Mouse (Mus musculus) hindbrain, embryonic 15.5 days (tissue): ENCODE measurements around the gene Il25. TPM values are rescaled to one million over a fixed set of nuclear protein-coding genes. Genes with fewer than 3 reads are reported as not detected.

Source experiments
- ATAC-seq: fragments of 200-750 bp; cut with Nextera tagmentation; 2 replicates; pipeline ENCODE4 v1.8.0; 2017; ENCODE audit warnings: low read depth, moderate number of reproducible peaks, moderate TSS enrichment; ENCODE audit not compliant: low FRiP score
- H3K27ac ChIP-seq: fragments of 300-500 bp; sonication (generic); replicated peaks from 2 replicates; pipeline ENCODE4 v1.5.1; 2015; ENCODE audit warnings: mild to moderate bottlenecking, inconsistent platforms
- H3K27me3 ChIP-seq: fragments of 300-500 bp; sonication (generic); 2 replicates; pipeline ENCODE4 v1.6.1; 2015; ENCODE audit warnings: control low read depth, inconsistent platforms
- H3K36me3 ChIP-seq: fragments of 300-500 bp; sonication (generic); 2 replicates; pipeline ENCODE4 v1.6.1; 2015; ENCODE audit warnings: control low read depth, inconsistent platforms
- H3K4me1 ChIP-seq: fragments of 300-500 bp; sonication (generic); replicated peaks from 2 replicates; pipeline ENCODE4 v1.6.1; 2015; ENCODE audit warnings: control low read depth, inconsistent platforms
- H3K4me2 ChIP-seq: fragments of 300-500 bp; sonication (generic); 2 replicates; pipeline ENCODE4 v1.6.1; 2015; ENCODE audit warnings: moderate library complexity, mild to moderate bottlenecking, inconsistent platforms
- H3K4me3 ChIP-seq: fragments of 300-500 bp; sonication (generic); 2 replicates; pipeline ENCODE4 v1.5.1; 2015; ENCODE audit warnings: mild to moderate bottlenecking, inconsistent platforms
- H3K9ac ChIP-seq: fragments of 300-500 bp; sonication (generic); 2 replicates; pipeline ENCODE4 v1.6.1; 2015; ENCODE audit warnings: inconsistent platforms
- H3K9me3 ChIP-seq: fragments of 300-500 bp; sonication (generic); 2 replicates; pipeline ENCODE4 v1.6.1; 2016; ENCODE audit warnings: control low read depth, inconsistent platforms
- WGBS: fragments of 180-500 bp; shearing (Covaris S2); methylation state at CpG from one replicate; pipeline ENCODE4 v1.1.7; 2015; 5-methylcytosine and 5-hydroxymethylcytosine counted together
- polyA plus RNA-seq: library from polyadenylated mRNA; unstranded; fragments of >200 nt; fragmentation: Nextera tagmentation; extraction: Ambion mirVana; gene quantifications from 2 replicates; pipeline ENCODE4 v1.2.1, GENCODE M21; 2015

Il25 gene
- polyA plus RNA-seq, 1 experiment from 2014 or later, result 0.70 TPM

- 27% methylated on average over 2 of the region's 2 CpGs for WGBS
- no peak overlapping the region for H3K27ac ChIP-seq
- H3K9me3 ChIP-seq, result no peaks in the 10 kb centered on the region
- no peak overlapping the region for H3K9ac ChIP-seq
- ATAC-seq, result no peak
- H3K4me2 ChIP-seq, result no peak overlapping the region
- H3K36me3 ChIP-seq, result no peaks in the 10 kb centered on the region
- no peaks in the 10 kb centered on the region for H3K27me3 ChIP-seq
- H3K4me1 ChIP-seq, result peaks cover 39% of the 10 kb centered on the region
- no peak overlapping the region for H3K4me3 ChIP-seq
Measured at GRCm38 (mm10) chr14:54930431-54930830, 2.1 kb upstream of the Il25 start.

GRCm38 (mm10) chr14:54935904-54936830, 3.7 kb downstream of the Il25 start, which contains the start of gene Cmtm5:
Cmtm5 (plus strand) TSS chr14:54936261.
- Histone ChIP-seq H3K27ac (peak within 1 kb of the TSS; percentile 73), H3K4me3 (no peak within 1 kb of the TSS), H3K4me2 (peak within 1 kb of the TSS; percentile 37), H3K4me1 (peaks cover 28% of the 10 kb centered on the region), H3K27me3 (no peaks in the 10 kb centered on the region), H3K9me3 (no peaks in the 10 kb centered on the region), H3K9ac (0 out of 2 replicates have a peak within 1 kb of the TSS, but pooled peaks have one; percentile 10), H3K36me3 (no peaks in the 10 kb centered on the region)
- WGBS, result 24% methylated on average over 8 of the region's 8 CpGs
- peak; percentile 67 for ATAC-seq

DNA sequence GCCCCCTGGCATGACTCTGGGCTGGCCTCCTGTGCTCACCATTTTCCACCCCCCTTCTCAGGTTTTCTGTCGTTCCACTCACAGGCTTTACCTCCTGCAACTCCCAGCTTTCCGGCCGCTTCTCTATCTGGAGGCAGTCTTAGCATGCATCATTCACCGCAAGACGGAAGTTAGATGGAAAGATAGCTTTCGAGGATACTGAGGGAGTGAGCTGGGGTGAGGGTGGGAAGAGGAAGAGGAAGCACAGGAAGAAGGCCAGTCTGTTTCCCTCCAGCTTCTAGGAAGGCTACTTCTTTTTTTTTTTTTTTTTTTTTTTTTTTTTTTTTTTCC, 4.3 kb downstream of the Il25 start:
- no peak overlapping the region for H3K4me3 ChIP-seq
- 0 out of 2 replicates have a peak overlapping the region, but pooled peaks have one; percentile 10 for H3K9ac ChIP-seq
- 53% methylated on average over 6 of the region's 6 CpGs for WGBS
- no peaks in the 10 kb centered on the region for H3K9me3 ChIP-seq
- H3K27me3 ChIP-seq, result no peaks in the 10 kb centered on the region
- H3K36me3 ChIP-seq, result no peaks in the 10 kb centered on the region
- H3K4me1 ChIP-seq, result peaks cover 28% of the 10 kb centered on the region
- H3K27ac ChIP-seq, result peak overlapping the region; percentile 73
- no peak for ATAC-seq
- H3K4me2 ChIP-seq, result peak overlapping the region; percentile 37

DNA sequence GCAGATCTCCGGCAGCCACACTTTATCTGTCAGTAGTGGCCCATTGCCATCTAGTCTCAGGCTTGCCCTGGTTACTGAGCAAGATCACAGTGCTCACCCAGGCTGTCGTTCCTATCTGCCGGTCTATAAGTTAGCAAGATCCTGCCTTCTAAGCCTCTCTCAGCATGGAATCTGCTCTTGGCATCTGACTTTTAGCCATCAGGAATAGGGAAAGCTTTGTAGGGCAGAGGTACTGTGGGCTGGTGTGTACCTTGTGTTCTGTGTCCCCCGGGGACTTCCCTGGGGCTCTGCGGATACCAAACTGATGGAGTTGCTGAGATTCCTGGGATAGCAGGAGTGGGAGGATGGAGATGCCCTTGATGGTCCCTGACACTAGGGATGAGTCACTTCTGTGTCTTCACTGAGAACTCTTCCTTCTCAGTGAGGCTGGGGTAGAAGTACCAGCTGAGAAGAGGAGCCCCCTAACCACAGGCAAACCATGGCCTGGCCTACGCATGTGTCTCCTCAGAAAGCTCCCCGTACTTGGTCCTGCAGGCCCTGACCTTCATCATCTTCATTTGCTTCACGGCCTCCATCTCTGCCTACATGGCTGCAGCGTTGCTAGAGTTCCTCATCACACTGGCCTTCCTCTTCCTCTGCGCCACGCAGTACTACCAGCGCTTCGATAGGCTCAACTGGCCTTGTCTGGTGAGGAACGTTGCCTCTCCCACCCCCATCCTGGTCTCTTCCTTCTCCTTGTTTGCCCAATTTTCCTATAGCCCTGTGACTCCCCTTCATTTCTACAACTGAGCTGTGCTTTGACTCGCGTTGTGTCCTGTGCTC, 5.1 kb downstream of the Il25 start:
- 91% methylated on average over 16 of the region's 16 CpGs for WGBS
- H3K27me3 ChIP-seq, result no peaks in the 10 kb centered on the region
- H3K4me2 ChIP-seq, result peak overlapping the region; percentile 6; the same call in 1 of the 2 replicates
- no peak overlapping the region for H3K9ac ChIP-seq
- H3K9me3 ChIP-seq, result no peaks in the 10 kb centered on the region
- H3K4me3 ChIP-seq, result no peak overlapping the region
- no peak overlapping the region for H3K27ac ChIP-seq
- peaks cover 28% of the 10 kb centered on the region for H3K4me1 ChIP-seq
- no peak for ATAC-seq
- no peaks in the 10 kb centered on the region for H3K36me3 ChIP-seq

DNA sequence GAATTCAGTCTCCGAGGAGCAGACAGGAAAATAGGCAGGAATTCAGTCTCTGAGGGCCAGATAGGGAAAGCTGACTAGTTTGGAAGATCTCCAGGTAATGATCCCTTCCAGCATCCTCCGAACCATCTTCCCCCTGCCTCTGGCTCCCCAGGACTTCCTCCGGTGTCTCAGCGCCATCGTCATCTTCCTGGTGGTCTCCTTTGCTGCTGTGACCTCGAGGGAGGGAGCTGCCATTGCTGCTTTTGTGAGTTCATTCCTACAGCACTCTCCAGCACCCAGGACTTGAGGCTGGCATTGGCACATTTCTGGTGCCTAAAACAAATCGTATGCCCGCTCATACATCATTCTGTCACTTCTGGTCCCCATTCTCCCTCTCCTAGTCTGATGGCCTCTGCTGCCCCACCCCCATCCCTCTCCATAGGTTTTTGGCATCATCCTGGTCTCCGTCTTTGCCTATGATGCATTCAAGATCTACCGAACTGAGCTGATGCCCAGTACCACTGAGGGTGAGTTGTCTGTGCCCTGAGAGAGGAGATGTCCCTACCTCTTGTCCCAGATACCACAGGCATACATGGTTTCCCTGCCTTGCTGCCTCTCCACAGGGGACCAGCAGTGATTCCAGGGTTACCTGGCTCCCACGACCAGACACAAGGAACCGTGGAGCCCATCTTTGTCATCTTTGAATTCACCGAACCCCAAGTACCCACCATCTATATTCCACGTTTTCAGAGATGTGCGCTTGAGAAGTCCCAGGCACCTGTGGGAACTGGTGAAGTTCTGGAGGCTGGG, 6.1 kb downstream of the Il25 start:
- Histone ChIP-seq H3K4me2 (no peak overlapping the region), H3K27me3 (no peaks in the 10 kb centered on the region), H3K4me1 (peaks cover 22% of the 10 kb centered on the region), H3K9me3 (no peaks in the 10 kb centered on the region), H3K9ac (no peak overlapping the region), H3K4me3 (no peak overlapping the region), H3K27ac (no peak overlapping the region), H3K36me3 (no peaks in the 10 kb centered on the region)
- no peak for ATAC-seq
- WGBS, result 78% methylated on average over 15 of the region's 15 CpGs

- Histone ChIP-seq H3K9me3 (no peaks in the 10 kb centered on the region), H3K36me3 (no peaks in the 10 kb centered on the region), H3K4me1 (peaks cover 22% of the 10 kb centered on the region), H3K4me3 (no peak overlapping the region), H3K27me3 (no peaks in the 10 kb centered on the region), H3K9ac (no peak overlapping the region), H3K27ac (no peak overlapping the region), H3K4me2 (no peak overlapping the region)
- ATAC-seq, result no peak
- WGBS, result 54% methylated on average over 12 of the region's 12 CpGs
Measured at GRCm38 (mm10) chr14:54939434-54940175, 7.1 kb downstream of the Il25 start.

DNA sequence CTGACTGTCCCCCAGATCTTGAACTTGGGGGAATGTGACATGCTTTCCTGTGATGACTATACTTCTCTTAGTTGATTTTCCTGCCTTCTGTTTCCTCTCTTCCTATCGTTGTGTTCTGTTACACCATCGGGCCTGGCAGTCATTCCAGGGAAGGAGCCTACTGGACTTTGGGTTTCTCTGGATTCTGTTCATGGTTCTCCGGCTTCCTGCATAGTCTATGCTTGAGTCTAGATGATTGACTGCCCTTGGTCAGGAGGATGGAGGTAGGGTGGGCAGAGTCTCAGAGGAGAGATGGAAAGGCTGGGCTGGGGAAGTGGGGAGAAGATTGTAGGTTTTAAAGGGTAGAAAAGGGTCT, 7.7 kb downstream of the Il25 start:
- H3K27me3 ChIP-seq, result no peaks in the 10 kb centered on the region
- H3K4me1 ChIP-seq, result peaks cover 20% of the 10 kb centered on the region
- no peak overlapping the region for H3K4me2 ChIP-seq
- H3K9me3 ChIP-seq, result no peaks in the 10 kb centered on the region
- H3K4me3 ChIP-seq, result no peak overlapping the region
- H3K27ac ChIP-seq, result no peak overlapping the region
- WGBS, result 88% methylated on average over 3 of the region's 3 CpGs
- ATAC-seq, result no peak
- H3K9ac ChIP-seq, result no peak overlapping the region
- H3K36me3 ChIP-seq, result no peaks in the 10 kb centered on the region

DNA sequence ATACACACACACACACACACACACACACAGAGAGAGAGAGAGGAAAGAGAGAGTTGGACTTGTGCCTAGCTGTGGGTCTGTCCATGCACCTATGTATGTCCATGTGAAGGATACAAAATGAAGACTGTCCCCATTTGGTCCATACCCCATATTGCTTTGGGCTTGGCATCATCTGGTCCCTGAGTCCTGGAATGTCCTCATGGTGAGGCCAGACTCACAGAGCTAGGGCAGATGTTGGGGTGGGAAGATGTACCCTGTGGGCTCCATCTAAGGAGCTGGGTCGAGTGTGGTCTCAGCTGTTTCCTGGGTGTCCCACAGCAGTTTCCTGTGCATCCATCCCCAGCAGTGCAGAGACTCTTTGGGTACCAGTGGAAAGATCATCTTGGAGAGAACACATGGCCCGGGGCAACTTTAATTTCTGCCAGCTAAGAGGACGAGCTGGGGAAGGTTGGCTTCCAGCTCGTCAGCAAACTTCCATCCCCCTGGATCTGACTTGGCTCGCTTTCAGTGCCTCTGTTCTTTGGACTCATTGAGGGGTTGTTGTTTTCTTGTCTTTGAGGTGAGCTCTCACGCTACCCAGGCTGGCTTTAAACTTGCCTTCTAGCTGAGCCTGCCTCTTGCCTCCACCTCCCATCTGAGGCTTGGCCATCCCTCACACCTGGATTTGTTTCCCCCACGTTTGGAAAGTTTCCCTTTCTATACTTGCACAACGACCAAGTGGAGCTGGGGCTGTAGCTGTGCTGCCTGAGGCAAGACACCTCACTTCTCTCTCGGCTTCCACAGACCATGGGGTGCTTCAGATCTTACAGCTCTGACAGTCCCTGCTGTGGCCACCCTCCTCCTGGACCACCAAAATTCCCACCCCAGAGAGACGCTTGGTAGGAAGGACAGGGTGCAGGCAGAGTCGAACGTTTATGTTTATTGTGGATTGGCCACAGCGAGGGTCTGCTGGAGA, 8.8 kb downstream of the Il25 start:
- Histone ChIP-seq H3K4me2 (no peak overlapping the region), H3K9me3 (no peaks in the 10 kb centered on the region), H3K4me1 (peaks cover 8% of the 10 kb centered on the region), H3K27ac (no peak overlapping the region), H3K36me3 (no peaks in the 10 kb centered on the region), H3K9ac (no peak overlapping the region), H3K4me3 (no peak overlapping the region), H3K27me3 (no peaks in the 10 kb centered on the region)
- WGBS, result 61% methylated on average over 13 of the region's 13 CpGs
- ATAC-seq, result no peak

GRCm38 (mm10) chr14:54942479-54942878, 10.0 kb downstream of the Il25 start:
- Histone ChIP-seq H3K27me3 (no peaks in the 10 kb centered on the region), H3K4me2 (no peak overlapping the region), H3K36me3 (no peaks in the 10 kb centered on the region), H3K9ac (no peak overlapping the region), H3K9me3 (no peaks in the 10 kb centered on the region), H3K27ac (no peak overlapping the region), H3K4me1 (0 out of 2 replicates have a peak, but pooled peaks cover 2% of the 10 kb centered on the region), H3K4me3 (no peak overlapping the region)
- 92% methylated on average over 8 of the region's 8 CpGs for WGBS
- ATAC-seq, result no peak

DNA sequence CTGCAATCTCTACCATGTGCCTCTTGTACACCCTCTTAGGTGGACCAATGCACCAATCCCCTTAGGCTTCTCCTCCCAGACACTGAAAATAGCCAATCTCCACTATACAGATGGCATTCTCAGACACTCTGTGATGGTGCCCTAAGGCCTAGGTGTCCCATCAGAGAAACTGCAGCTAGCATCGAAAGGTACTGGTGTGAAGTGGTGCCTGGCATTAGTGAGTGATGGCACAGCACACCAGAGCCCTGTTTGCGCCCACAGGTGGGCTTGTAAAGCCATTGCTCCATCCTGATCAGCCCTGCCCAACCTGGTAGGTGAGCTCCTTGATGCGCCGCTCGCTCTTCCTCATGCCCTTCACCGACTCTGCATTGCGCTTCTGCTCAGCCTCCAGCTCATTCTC, 11.5 kb downstream of the Il25 start:
- H3K9ac ChIP-seq, result no peak overlapping the region
- no peaks in the 10 kb centered on the region for H3K36me3 ChIP-seq
- no peak overlapping the region for H3K4me2 ChIP-seq
- no peak overlapping the region for H3K27ac ChIP-seq
- no peak for ATAC-seq
- no peaks in the 10 kb centered on the region for H3K27me3 ChIP-seq
- H3K4me1 ChIP-seq, result no peaks in the 10 kb centered on the region
- 92% methylated on average over 7 of the region's 7 CpGs for WGBS
- no peaks in the 10 kb centered on the region for H3K9me3 ChIP-seq
- H3K4me3 ChIP-seq, result no peak overlapping the region
